Mouse (Mus musculus) lung, postnatal 0 days (tissue): ENCODE results near the gene Calm3. TPM values are rescaled to one million over a fixed set of nuclear protein-coding genes. Genes with fewer than 3 reads are reported as not detected.
"Not testable (repeated sequence)": the region's sequence is repeated elsewhere in the genome, so short reads cannot be mapped to it uniquely, and the experiment has no call there.

ENCODE experiments used
- ATAC-seq: fragments of 200-750 bp; cut with Nextera tagmentation; 2 replicates; pipeline ENCODE4 v1.8.0; 2017; ENCODE audit warnings: moderate library complexity
- DNase-seq: peaks from one replicate; pipeline ENCODE4 v3.0.0-alpha.2; 2016; ENCODE audit warnings: low spot score
- H3K27ac ChIP-seq: fragments of 300-500 bp; sonication (generic); 2 replicates; pipeline ENCODE4 v1.5.1; 2014; ENCODE audit warnings: antibody characterized with exemption, mild to moderate bottlenecking, low read length, mixed read lengths
- H3K27me3 ChIP-seq: fragments of 300-500 bp; sonication (generic); replicated peaks from 2 replicates; pipeline ENCODE4 v1.6.1; 2014; ENCODE audit warnings: low read length, mixed read lengths; ENCODE audit not compliant: insufficient read depth
- H3K36me3 ChIP-seq: fragments of 300-500 bp; sonication (generic); 2 replicates; pipeline ENCODE4 v1.6.1; 2014; ENCODE audit warnings: low read length, mixed read lengths; ENCODE audit not compliant: insufficient read depth
- H3K4me1 ChIP-seq: fragments of 300-500 bp; sonication (generic); 2 replicates; pipeline ENCODE4 v1.6.1; 2014; ENCODE audit warnings: antibody characterized with exemption, low read depth, low read length, mixed read lengths; ENCODE audit not compliant: insufficient read depth
- H3K4me2 ChIP-seq: fragments of 300-500 bp; sonication (generic); replicated peaks from 2 replicates; pipeline ENCODE4 v1.6.1; 2014; ENCODE audit warnings: low read depth, mild to moderate bottlenecking, low read length, moderate library complexity, mixed read lengths
- H3K4me3 ChIP-seq: fragments of 300-500 bp; sonication (generic); 2 replicates; pipeline ENCODE4 v1.5.1; 2014; ENCODE audit warnings: low read depth, low read length
- H3K9ac ChIP-seq: fragments of 300-500 bp; sonication (generic); replicated peaks from 2 replicates; pipeline ENCODE4 v1.6.1; 2014; ENCODE audit warnings: low read depth, mild to moderate bottlenecking
- H3K9me3 ChIP-seq: fragments of 300-500 bp; sonication (generic); 2 replicates; pipeline ENCODE4 v1.6.1; 2016; ENCODE audit warnings: low read length, mixed read lengths
- CTCF ChIP-seq: IDR thresholded peaks from 2 replicates; pipeline ENCODE4 v1.5.1; 2016; ENCODE audit warnings: antibody characterized with exemption, mild to moderate bottlenecking
- EP300 ChIP-seq: IDR thresholded peaks from 2 replicates; pipeline ENCODE4 v1.6.1; 2016; ENCODE audit warnings: antibody characterized with exemption, mild to moderate bottlenecking, control low read depth
- WGBS: fragments of 180-500 bp; shearing (Covaris S2); extraction: QIAGEN DNeasy Blood & Tissue Kit; methylation state at CpG from one replicate; pipeline ENCODE4 v1.1.7; 2014; 5-methylcytosine and 5-hydroxymethylcytosine counted together
- polyA plus RNA-seq: library from polyadenylated mRNA; unstranded; fragments of >200 nt; fragmentation: Nextera tagmentation; extraction: Ambion mirVana; gene quantifications from 2 replicates; pipeline ENCODE4 v1.2.1, GENCODE M21; 2015

Calm3 gene
- polyA plus RNA-seq, 1 experiment from 2014 or later, result 63.6 TPM

DNA sequence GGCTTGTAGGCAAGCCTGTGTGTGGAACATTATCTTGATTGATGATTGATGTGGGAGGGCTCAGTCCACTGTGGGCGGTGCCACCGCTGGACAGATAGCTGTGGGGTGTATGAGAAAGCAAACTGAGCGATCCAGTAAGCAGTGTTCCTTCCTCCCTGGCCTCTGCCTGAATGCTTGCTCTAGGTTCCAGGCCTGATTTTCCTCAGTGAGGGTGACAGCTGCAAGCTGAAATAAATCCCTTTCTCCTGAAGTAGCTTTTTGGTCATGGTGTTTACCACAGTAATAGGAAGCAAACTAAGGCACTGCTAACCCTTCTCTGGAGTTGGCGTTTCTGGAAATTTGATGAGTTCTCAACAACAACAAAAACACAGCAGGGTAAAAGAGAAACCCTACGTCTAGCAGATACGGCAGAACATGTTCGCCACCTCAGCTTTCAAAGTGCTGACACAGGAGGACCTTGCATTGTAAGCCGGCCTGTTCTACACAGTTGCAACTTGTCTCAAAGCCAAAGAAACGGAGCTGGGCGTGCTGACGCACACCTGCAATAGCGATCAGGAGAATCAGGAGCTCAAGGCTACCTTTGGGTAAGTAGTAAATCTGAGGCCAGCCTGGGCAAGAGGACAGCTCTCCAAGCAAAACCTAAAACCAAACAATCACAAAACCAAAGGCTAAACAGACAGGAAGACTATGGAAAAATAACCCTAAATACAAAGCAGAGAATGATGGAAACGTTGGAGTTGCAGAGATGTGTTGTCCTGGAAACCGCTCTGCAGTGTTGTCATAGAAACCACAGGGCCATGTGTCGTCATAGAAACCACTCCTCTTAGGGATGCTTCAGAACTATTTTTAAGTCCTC lies 32.7 kb upstream of the Calm3 start:
- WGBS, result 66% methylated on average over 15 of the region's 15 CpGs
- H3K27me3 ChIP-seq, result no peaks in the 10 kb centered on the region
- no peaks in the 10 kb centered on the region for H3K36me3 ChIP-seq
- DNase-seq (no peak), ATAC-seq (no peak)
- TF ChIP-seq EP300, result no peak
- no peak for TF ChIP-seq CTCF
- no peak overlapping the region for H3K4me3 ChIP-seq
- no peak overlapping the region for H3K4me2 ChIP-seq
- H3K27ac ChIP-seq, result no peak overlapping the region
- H3K9me3 ChIP-seq, result no peaks in the 10 kb centered on the region
- H3K9ac ChIP-seq, result no peak overlapping the region
- no peaks in the 10 kb centered on the region for H3K4me1 ChIP-seq

DNA sequence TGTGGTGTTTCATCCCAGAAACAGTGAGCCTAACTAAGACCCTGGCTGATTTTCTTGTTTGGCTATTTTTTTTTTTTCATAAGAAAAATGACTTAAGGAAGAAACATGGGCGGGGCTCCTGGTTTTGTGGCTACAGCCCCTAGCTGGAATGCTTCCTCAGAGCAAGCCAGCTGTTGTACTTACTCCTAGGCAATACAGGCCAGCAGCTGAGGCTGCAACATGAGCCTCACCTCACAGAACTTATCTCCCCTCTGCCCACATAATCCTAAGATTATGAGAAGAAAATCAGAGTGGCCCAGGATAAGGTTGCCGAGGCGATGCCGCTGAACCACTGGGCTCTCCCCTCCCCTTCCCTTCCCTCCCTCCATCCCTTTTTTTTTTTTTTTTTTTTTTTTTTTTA lies 31.8 kb upstream of the Calm3 start:
- WGBS, result 50% methylated on average over 4 of the region's 4 CpGs
- ATAC-seq (no peak), DNase-seq (no peak)
- H3K4me2 ChIP-seq, result no peak overlapping the region
- H3K4me1 ChIP-seq, result no peaks in the 10 kb centered on the region
- no peaks in the 10 kb centered on the region for H3K9me3 ChIP-seq
- no peaks in the 10 kb centered on the region for H3K27me3 ChIP-seq
- no peak overlapping the region for H3K27ac ChIP-seq
- H3K4me3 ChIP-seq, result no peak overlapping the region
- TF ChIP-seq CTCF (no peak), EP300 (no peak)
- H3K9ac ChIP-seq, result no peak overlapping the region
- H3K36me3 ChIP-seq, result no peaks in the 10 kb centered on the region

DNA sequence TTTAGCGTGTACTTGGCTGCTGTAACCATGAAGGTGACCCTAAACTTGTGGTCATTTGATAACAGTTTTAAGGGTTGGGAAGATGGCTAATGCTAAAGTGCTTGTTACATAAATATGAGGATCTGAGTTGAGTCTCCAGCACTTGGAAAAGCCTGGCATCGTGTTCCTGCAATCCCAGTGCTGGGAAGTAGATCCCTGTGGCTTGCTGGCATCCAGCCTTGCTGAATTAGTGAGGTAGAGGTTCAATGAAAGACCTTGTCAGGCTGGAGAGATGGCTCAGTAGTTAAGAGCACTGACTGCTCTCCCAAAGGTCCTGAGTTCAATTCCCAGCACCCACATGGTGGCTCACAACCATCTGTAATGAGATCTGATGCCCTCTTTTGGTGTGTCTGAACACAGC lies 29.9 kb upstream of the Calm3 start:
- not testable (repeated sequence) for H3K4me2 ChIP-seq, H3K9ac ChIP-seq, DNase-seq, H3K27me3 ChIP-seq, H3K36me3 ChIP-seq, H3K9me3 ChIP-seq, H3K4me3 ChIP-seq, H3K4me1 ChIP-seq, ATAC-seq, H3K27ac ChIP-seq
- 58% methylated on average over 2 of the region's 2 CpGs for WGBS

DNA sequence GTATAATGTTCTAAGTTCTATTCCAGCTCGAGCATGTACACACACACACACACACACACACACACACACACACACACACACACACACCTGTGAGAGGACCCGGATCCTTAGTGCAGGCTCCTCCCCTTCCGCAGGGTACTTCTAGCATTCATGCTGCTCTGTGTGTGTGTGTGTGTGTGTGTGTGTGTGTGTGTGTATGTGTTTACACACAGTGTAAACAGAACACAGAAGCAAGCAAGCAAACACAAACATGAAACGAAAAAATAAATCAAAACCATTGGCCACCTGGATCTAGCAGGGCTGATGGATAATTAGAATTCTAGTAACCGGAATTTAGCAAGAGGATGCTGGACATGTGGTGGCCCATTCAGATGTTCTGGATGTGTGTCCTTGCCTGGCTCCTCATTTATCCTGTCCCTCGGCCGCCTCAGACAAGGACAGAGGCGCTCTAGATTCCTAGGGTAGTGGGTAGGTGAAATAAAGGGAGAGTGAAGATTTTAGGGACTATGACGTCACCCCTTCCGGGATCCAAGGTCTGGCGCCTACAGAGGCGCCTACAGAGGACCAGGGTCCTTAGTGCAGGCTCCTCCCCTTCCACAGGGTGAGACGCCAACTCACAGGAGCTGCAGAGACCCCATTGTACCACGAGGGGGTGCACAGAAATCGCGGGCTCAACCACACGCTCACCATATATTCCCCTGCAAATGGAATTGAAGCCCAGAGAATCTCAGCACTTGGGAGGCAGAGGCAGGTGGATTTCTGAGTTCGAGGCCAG lies 27.1 kb upstream of the Calm3 start:
- H3K27ac ChIP-seq, result no peak overlapping the region
- WGBS, result 18% methylated on average over 18 of the region's 18 CpGs
- peaks cover 21% of the 10 kb centered on the region; the same call in 1 of the 2 replicates for H3K4me1 ChIP-seq
- no peaks in the 10 kb centered on the region for H3K36me3 ChIP-seq
- peak; percentile 85 for ATAC-seq
- H3K4me3 ChIP-seq, result no peak overlapping the region
- peak; percentile 89 for DNase-seq
- H3K4me2 ChIP-seq, result no peak overlapping the region
- TF ChIP-seq EP300, result no peak
- TF ChIP-seq CTCF, result peak; percentile 92
- H3K9ac ChIP-seq, result no peak overlapping the region
- no peaks in the 10 kb centered on the region for H3K9me3 ChIP-seq
- H3K27me3 ChIP-seq, result peaks cover 16% of the 10 kb centered on the region

DNA sequence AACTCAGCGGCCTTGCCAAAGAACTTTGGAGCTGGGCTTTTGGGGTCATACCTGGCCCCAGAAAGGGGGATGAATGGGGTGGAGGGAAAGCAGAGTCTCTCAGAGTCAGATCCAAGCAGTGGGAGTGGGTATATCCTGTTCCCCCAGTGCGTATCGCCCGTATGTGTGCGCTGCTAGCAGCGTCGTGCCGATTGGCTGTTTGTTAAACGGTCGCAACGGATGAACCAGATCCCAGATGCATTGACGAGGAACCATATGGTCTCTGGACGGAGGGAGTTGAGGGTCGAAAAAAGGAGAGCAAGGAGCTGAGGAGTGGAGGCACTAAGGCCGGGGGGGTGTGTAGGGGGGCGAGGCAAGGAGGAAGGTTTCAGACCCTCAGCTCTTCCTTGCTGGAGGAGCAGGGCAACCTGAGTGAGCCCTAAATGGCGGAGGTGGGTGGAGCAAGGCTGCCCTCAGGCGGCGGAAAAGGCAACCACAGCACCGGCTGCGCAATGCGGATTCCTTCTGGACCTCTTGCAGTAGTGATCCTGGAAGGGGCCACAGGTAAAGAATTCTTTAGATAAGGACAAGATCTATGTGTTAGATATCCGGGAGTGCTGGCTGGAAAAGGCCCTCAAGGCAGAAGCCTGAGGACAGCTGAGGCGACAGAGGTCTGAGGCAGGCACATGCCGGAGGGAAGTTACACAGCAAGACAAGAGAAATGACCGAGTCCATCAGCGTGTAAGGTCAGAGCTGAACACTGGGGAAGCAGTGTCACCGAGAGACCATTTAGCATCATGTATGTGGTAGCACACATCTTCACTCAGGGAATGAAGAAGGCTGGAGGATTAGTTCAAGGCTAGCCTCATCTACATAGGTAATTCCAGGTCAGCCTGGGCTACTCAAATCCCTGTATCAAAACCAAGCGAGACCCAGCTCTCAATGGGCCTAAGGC lies 26.3 kb upstream of the Calm3 start:
- no peak overlapping the region for H3K9ac ChIP-seq
- H3K27me3 ChIP-seq, result peaks cover 25% of the 10 kb centered on the region
- TF ChIP-seq EP300 (no peak), CTCF (peak; percentile 96)
- no peaks in the 10 kb centered on the region for H3K36me3 ChIP-seq
- H3K4me2 ChIP-seq, result peak overlapping the region; percentile 46
- 6% methylated on average over 29 of the region's 29 CpGs for WGBS
- DNase-seq (peak; percentile 75), ATAC-seq (peak; percentile 54)
- H3K4me3 ChIP-seq, result no peak overlapping the region
- H3K9me3 ChIP-seq, result no peaks in the 10 kb centered on the region
- H3K27ac ChIP-seq, result no peak overlapping the region
- H3K4me1 ChIP-seq, result peaks cover 21% of the 10 kb centered on the region; the same call in 1 of the 2 replicates
